Mouse (Mus musculus) CH12.LX (cell line): ENCODE data around the gene Ror1. TPM values are rescaled to one million over a fixed set of nuclear protein-coding genes. Genes with fewer than 3 reads are reported as not detected.

Source experiments
- DNase-seq: peaks from one replicate; pipeline ENCODE4 v3.0.0-alpha.2; 2013; ENCODE audit errors: extremely low read depth
- H3K27ac ChIP-seq: 2 replicates; pipeline ENCODE4 v1.5.1; 2012; ENCODE audit warnings: low read depth, mild to moderate bottlenecking, control low read depth, moderate library complexity; ENCODE audit not compliant: insufficient read depth
- H3K27me3 ChIP-seq: replicated peaks from 2 replicates; pipeline ENCODE3; 2012; ENCODE audit warnings: inconsistent platforms
- H3K36me3 ChIP-seq, 2 experiments: replicated peaks in 1 of 2; 2 replicates each; pipeline versions ENCODE3 to v1.6.1; 2012; ENCODE audit warnings: inconsistent platforms in 1 of 2, low read length in 1 of 2, mild to moderate bottlenecking in 1 of 2, mixed read lengths in 1 of 2, moderate library complexity in 1 of 2; ENCODE audit not compliant: control insufficient read depth in 1 of 2, insufficient read depth in 1 of 2
- H3K4me1 ChIP-seq, 2 experiments: 2 replicates each; pipeline ENCODE4 v1.6.1; 2012; ENCODE audit warnings: inconsistent platforms in 1 of 2, moderate library complexity in 1 of 2; ENCODE audit not compliant: insufficient read depth in 2 of 2, control insufficient read depth in 1 of 2
- H3K4me2 ChIP-seq: 2 replicates; pipeline ENCODE4 v1.6.1; 2012; ENCODE audit warnings: low read depth, mild to moderate bottlenecking, control low read depth; ENCODE audit not compliant: poor library complexity, insufficient read depth, severe bottlenecking
- H3K4me3 ChIP-seq, 3 experiments: fragments of 150-350 bp in 1 of 3; sonication (generic) in 1 of 3; replicated peaks in 1 of 3; 2 replicates each; pipeline versions ENCODE3 to v1.5.1; 2011 to 2012; ENCODE audit warnings: low read depth in 2 of 3, low read length in 2 of 3, mild to moderate bottlenecking in 2 of 3, moderate library complexity in 2 of 3, control low read depth in 1 of 3, improper control_type of control experiment in 1 of 3, inconsistent platforms in 1 of 3, mixed read lengths in 1 of 3; ENCODE audit not compliant: poor library complexity in 1 of 3
- H3K79me2 ChIP-seq: replicated peaks from 2 replicates; pipeline ENCODE4 v1.6.1; 2012; ENCODE audit warnings: mild to moderate bottlenecking, moderate library complexity; ENCODE audit not compliant: control insufficient read depth, poor library complexity, insufficient read depth, severe bottlenecking; ENCODE audit errors: extremely low read depth
- H3K9ac ChIP-seq: 2 replicates; pipeline ENCODE4 v1.6.1; 2012; ENCODE audit warnings: low read depth, mild to moderate bottlenecking, control low read depth, moderate library complexity; ENCODE audit not compliant: insufficient read depth
- H3K9me3 ChIP-seq: replicated peaks from 2 replicates; pipeline ENCODE3; 2012; ENCODE audit warnings: low read length, inconsistent platforms, mixed read lengths
- CHD1 ChIP-seq: IDR thresholded peaks from 2 replicates; pipeline ENCODE4 v1.6.1; 2012; ENCODE audit warnings: low read depth, low read length, improper control_type of control experiment, inconsistent platforms
- CTCF ChIP-seq, 2 experiments: IDR thresholded peaks in 1 of 2; conservative IDR thresholded peaks in 1 of 2; 2 replicates each; pipeline ENCODE4 v1.5.1; 2011 to 2012; ENCODE audit warnings: low read depth in 2 of 2, low read length in 2 of 2, improper control_type of control experiment in 1 of 2, inconsistent platforms in 1 of 2, mild to moderate bottlenecking in 1 of 2, moderate library complexity in 1 of 2
- ELF1 ChIP-seq: IDR thresholded peaks from 2 replicates; pipeline ENCODE4 v1.6.1; 2014; ENCODE audit warnings: low read depth, mild to moderate bottlenecking, inconsistent platforms, low read length, improper control_type of control experiment
- EP300 ChIP-seq: IDR thresholded peaks from 2 replicates; pipeline ENCODE4 v1.6.1; 2011; ENCODE audit warnings: low read length, improper control_type of control experiment
- GABPA ChIP-seq: IDR thresholded peaks from 2 replicates; pipeline ENCODE4 v1.6.1; 2012; ENCODE audit warnings: low read depth, low read length, improper control_type of control experiment, inconsistent platforms; ENCODE audit not compliant: insufficient replicate concordance
- IRF4 ChIP-seq: IDR thresholded peaks from 2 replicates; pipeline ENCODE4 v1.6.1; 2014; ENCODE audit warnings: low read depth, mild to moderate bottlenecking, inconsistent platforms, low read length, improper control_type of control experiment
- JUN ChIP-seq: IDR thresholded peaks from 2 replicates; pipeline ENCODE4 v1.6.1; 2011; ENCODE audit warnings: low read depth, mild to moderate bottlenecking, low read length, improper control_type of control experiment, moderate library complexity; ENCODE audit not compliant: insufficient read depth
- JUND ChIP-seq: conservative IDR thresholded peaks from 2 replicates; pipeline ENCODE4 v1.6.1; 2011; ENCODE audit warnings: low read depth, low read length, improper control_type of control experiment
- MAX ChIP-seq: IDR thresholded peaks from 2 replicates; pipeline ENCODE4 v1.6.1; 2011; ENCODE audit warnings: low read length, improper control_type of control experiment
- MEF2A ChIP-seq: IDR thresholded peaks from 2 replicates; pipeline ENCODE4 v1.6.1; 2014; ENCODE audit warnings: low read depth, mild to moderate bottlenecking, inconsistent platforms, low read length, improper control_type of control experiment, borderline replicate concordance
- MYC ChIP-seq: IDR thresholded peaks from 2 replicates; pipeline ENCODE4 v1.6.1; 2011; ENCODE audit warnings: low read depth, mild to moderate bottlenecking, improper control_type of control experiment, low read length
- NELFE ChIP-seq: IDR thresholded peaks from 2 replicates; pipeline ENCODE4 v1.6.1; 2011; ENCODE audit warnings: low read depth, low read length, improper control_type of control experiment
- RCOR1 ChIP-seq: conservative IDR thresholded peaks from 2 replicates; pipeline ENCODE4 v1.6.1; 2012; ENCODE audit warnings: low read depth, mild to moderate bottlenecking, inconsistent platforms, low read length, improper control_type of control experiment
- SIN3A ChIP-seq: IDR thresholded peaks from 2 replicates; pipeline ENCODE4 v1.6.1; 2012; ENCODE audit warnings: low read length, improper control_type of control experiment, inconsistent platforms
- SMC3 ChIP-seq: IDR thresholded peaks from 2 replicates; pipeline ENCODE4 v1.6.1; 2011; ENCODE audit warnings: low read depth, low read length, improper control_type of control experiment
- TBP ChIP-seq: conservative IDR thresholded peaks from 2 replicates; pipeline ENCODE4 v1.6.1; 2011; ENCODE audit warnings: low read depth, low read length, improper control_type of control experiment
- USF1 ChIP-seq: IDR thresholded peaks from 2 replicates; pipeline ENCODE4 v1.6.1; 2014; ENCODE audit warnings: low read depth, mild to moderate bottlenecking, inconsistent platforms, low read length, improper control_type of control experiment
- USF2 ChIP-seq: conservative IDR thresholded peaks from 2 replicates; pipeline ENCODE4 v1.6.1; 2011; ENCODE audit warnings: low read depth, low read length, improper control_type of control experiment
- ZC3H11A ChIP-seq: IDR thresholded peaks from 2 replicates; pipeline ENCODE4 v1.6.1; 2012; ENCODE audit warnings: low read depth, mild to moderate bottlenecking, inconsistent platforms, low read length, improper control_type of control experiment
- ZNF384 ChIP-seq: IDR thresholded peaks from 2 replicates; pipeline ENCODE4 v1.6.1; 2012; ENCODE audit warnings: low read depth, low read length, improper control_type of control experiment, inconsistent platforms
- dilution Hi-C: fragments of 300-500 bp; cut with MboI; formaldehyde crosslinking; loops from 2 replicates; pipeline ENCODE4 v1.14.3; 2020; ENCODE audit warnings: low sequenced_read_pairs; ENCODE audit not compliant: extremely low pct_unique_long_range_greater_than_20kb, extremely low pct_ligation_motif_present
- in situ Hi-C: fragments of 300-500 bp; cut with MboI; formaldehyde crosslinking; loops from 3 replicates; pipeline ENCODE4 v1.14.3; 2019; ENCODE audit warnings: low sequenced_read_pairs, low pct_ligation_motif_present, low pct_unique_long_range_greater_than_20kb, mixed read lengths
- polyA plus RNA-seq: library from polyadenylated mRNA; unstranded; fragments of >175 nt; gene quantifications from 2 replicates; pipeline ENCODE4 v1.2.1, GENCODE M21; 2012; ENCODE audit warnings: low read depth; ENCODE audit not compliant: insufficient read length
- total RNA-seq, 2 experiments: library from RNA; depleted of rRNA; stranded (reverse); fragments of 300-350 nt in 1 of 2; fragments of >200 nt in 1 of 2; gene quantifications; 2 replicates each; pipeline ENCODE4 v1.2.3; 2012 to 2014

Ror1 gene
- total and polyA plus RNA-seq, 3 experiments = not detected

- DNase-seq = no peak
- Histone ChIP-seq H3K27me3 (no peaks in the 10 kb centered on the region), H3K79me2 (no peaks in the 10 kb centered on the region), H3K4me2 (no peak overlapping the region), H3K9me3 (peaks cover 41% of the 10 kb centered on the region), H3K9ac (no peak overlapping the region), H3K4me1 (no peaks in the 10 kb centered on the region), H3K36me3 (no peaks in the 10 kb centered on the region), H3K4me3 (no peak overlapping the region), H3K27ac (no peak overlapping the region)
- in situ Hi-C loops = no loop called here
- dilution Hi-C loops = no loop called here
- TF ChIP-seq EP300 = no peak
- TF ChIP-seq USF1 = no peak
- TF ChIP-seq IRF4 = no peak
- no peak for TF ChIP-seq TBP
- TF ChIP-seq USF2 = no peak
- no peak for TF ChIP-seq JUND
- no peak for TF ChIP-seq MEF2A
- no peak for TF ChIP-seq ZC3H11A
- TF ChIP-seq MAX = no peak
- TF ChIP-seq NELFE = no peak
- TF ChIP-seq RCOR1 = no peak
- no peak for TF ChIP-seq CTCF (conservative IDR thresholded peaks at IDR 0.05 in 1 of 2, IDR thresholded peaks at IDR 0.05 in 1 of 2; ENCODE audit: low read depth in 2 of 2, low read length in 2 of 2)
- no peak for TF ChIP-seq CHD1
- no peak for TF ChIP-seq MYC
- TF ChIP-seq ZNF384 = no peak
- TF ChIP-seq SMC3 = no peak
- TF ChIP-seq SIN3A = no peak
- TF ChIP-seq ELF1 = no peak
- TF ChIP-seq JUN = no peak
- TF ChIP-seq GABPA = no peak
These were observed 205.8 kb downstream of the Ror1 start for GRCm38 (mm10) chr4:100301423-100301822.

- TF ChIP-seq CTCF (conservative IDR thresholded peaks at IDR 0.05 in 1 of 2, IDR thresholded peaks at IDR 0.05 in 1 of 2; ENCODE audit: low read depth in 2 of 2, low read length in 2 of 2) (no peak), ZC3H11A (no peak)
- Histone ChIP-seq H3K9me3 (peaks cover 43% of the 10 kb centered on the region), H3K79me2 (no peaks in the 10 kb centered on the region), H3K9ac (no peak overlapping the region), H3K4me1 (no peaks in the 10 kb centered on the region), H3K27me3 (no peaks in the 10 kb centered on the region), H3K4me3 (no peak overlapping the region), H3K36me3 (no peaks in the 10 kb centered on the region), H3K27ac (no peak overlapping the region), H3K4me2 (no peak overlapping the region)
- in situ Hi-C loops (no loop called here), dilution Hi-C loops (no loop called here)
- DNase-seq = no peak
These were observed 211.8 kb downstream of the Ror1 start for GRCm38 (mm10) chr4:100307365-100307764.
